8 mouse cellular contexts compared by ENCODE assay signal in genomic region chr16:93683508-93684236, GRCm38 (mm10). TPM values are rescaled to one million over a fixed set of nuclear protein-coding genes. Genes with fewer than 3 reads are reported as not detected.
A peak's percentile ranks its signal among the peaks of the same experiment; 100 is the strongest.
DNase-seq lines count a peak whose midpoint lies in the region; ATAC-seq and TF ChIP-seq lines count a peak whose summit lies in the region.

No protein-coding gene starts in this region.

- no peak for DNase-seq in spleen, adult 2 months (ENCODE audit: low read depth in 1 of 2, low spot score in 2 of 2)
- DNase-seq in spleen, postnatal 14 days (ENCODE audit: low spot score in 2 of 2), result no peak
- peak; percentile 66 for DNase-seq in gastrocnemius, adult 2 months
- DNase-seq in neural tube, embryonic 11.5 days (ENCODE audit: low spot score), result peak; percentile 33
- DNase-seq in yolk sac, embryonic 10.5 days (ENCODE audit: low spot score), result no peak

- TF ChIP-seq CTCF in spleen, adult 2 months (IDR thresholded peaks at IDR 0.05; ENCODE audit: extremely low read depth, insufficient read depth, insufficient read length, insufficient replicate concordance), result no peak
- TF ChIP-seq CTCF in bone marrow, adult 2 months (IDR thresholded peaks at IDR 0.05; ENCODE audit: control insufficient read depth, insufficient read depth, low read length), result no peak
- TF ChIP-seq CTCF in gastrocnemius, adult 2 months (IDR thresholded peaks at IDR 0.05), result no peak; the same call in 1 of the 2 replicates

- peak overlapping the region; percentile 44 for H3K9ac ChIP-seq in hindbrain, embryonic 12.5 days
- no peak overlapping the region for H3K9ac ChIP-seq in liver, embryonic 16.5 days (ENCODE audit: low read depth, low read length)
- H3K9ac ChIP-seq in neural tube, embryonic 11.5 days (ENCODE audit: low read length), result peak overlapping the region; percentile 28

- H3K9me3 ChIP-seq in hindbrain, embryonic 12.5 days (replicated peaks), result 0 out of 2 replicates have a peak, but pooled peaks cover 3% of the 10 kb centered on the region
- H3K9me3 ChIP-seq in liver, embryonic 16.5 days (replicated peaks; ENCODE audit: control insufficient read depth, low read length), result no peaks in the 10 kb centered on the region
- no peaks in the 10 kb centered on the region for H3K9me3 ChIP-seq in neural tube, embryonic 11.5 days (ENCODE audit: control insufficient read depth, low read length)

- intact Hi-C loops in gastrocnemius, adult 2 months (cut with DNase I), result loop anchor here (10.0 kb wide), 2 partner anchors 81 to 171 kb away; no protein-coding TSS in a partner anchor

- H3K27ac ChIP-seq in spleen, adult 2 months (ENCODE audit: insufficient read depth, low read length), result no peak overlapping the region
- H3K27ac ChIP-seq in bone marrow, adult 2 months (ENCODE audit: control insufficient read depth, insufficient read depth, low read depth, low read length, poor library complexity), result no peak overlapping the region; the same call in 1 of the 2 replicates
- H3K27ac ChIP-seq in gastrocnemius, adult 2 months, result peak overlapping the region; percentile 77
- H3K27ac ChIP-seq in hindbrain, embryonic 12.5 days, result no peak overlapping the region
- no peak overlapping the region for H3K27ac ChIP-seq in liver, embryonic 16.5 days (ENCODE audit: low read length)
- no peak overlapping the region for H3K27ac ChIP-seq in neural tube, embryonic 11.5 days (ENCODE audit: low read depth, low read length)

- ATAC-seq in hindbrain, embryonic 12.5 days (ENCODE audit: low FRiP score), result no peak
- no peak for ATAC-seq in liver, embryonic 16.5 days (ENCODE audit: low read depth)
- ATAC-seq in neural tube, embryonic 11.5 days (ENCODE audit: insufficient read depth, low FRiP score, low TSS enrichment), result no peak; the same call in 1 of the 2 replicates

- H3K4me1 ChIP-seq in spleen, adult 2 months (ENCODE audit: control insufficient read depth, insufficient read depth, insufficient read length), result peaks cover 8% of the 10 kb centered on the region
- peaks cover 3% of the 10 kb centered on the region; the same call in 1 of the 2 replicates for H3K4me1 ChIP-seq in bone marrow, adult 2 months (ENCODE audit: control insufficient read depth, insufficient read depth, low read length)
- H3K4me1 ChIP-seq in hindbrain, embryonic 12.5 days, result peaks cover 15% of the 10 kb centered on the region
- peaks cover 7% of the 10 kb centered on the region for H3K4me1 ChIP-seq in liver, embryonic 16.5 days (ENCODE audit: control insufficient read depth, low read depth, low read length)
- H3K4me1 ChIP-seq in neural tube, embryonic 11.5 days (ENCODE audit: control insufficient read depth, insufficient read depth, low read length), result peaks cover 7% of the 10 kb centered on the region

- H3K36me3 ChIP-seq in spleen, adult 2 months (ENCODE audit: control insufficient read depth, insufficient read depth, low read length), result no peaks in the 10 kb centered on the region
- H3K36me3 ChIP-seq in hindbrain, embryonic 12.5 days, result no peaks in the 10 kb centered on the region
- H3K36me3 ChIP-seq in liver, embryonic 16.5 days (ENCODE audit: control insufficient read depth, insufficient read depth), result no peaks in the 10 kb centered on the region
- H3K36me3 ChIP-seq in neural tube, embryonic 11.5 days (ENCODE audit: control insufficient read depth, insufficient read depth, low read length), result no peaks in the 10 kb centered on the region

- H3K4me2 ChIP-seq in hindbrain, embryonic 12.5 days (replicated peaks), result peak overlapping the region; percentile 67
- H3K4me2 ChIP-seq in liver, embryonic 16.5 days (ENCODE audit: low read depth, low read length), result peak overlapping the region; percentile 70
- H3K4me2 ChIP-seq in neural tube, embryonic 11.5 days (ENCODE audit: low read depth), result peak overlapping the region; percentile 75

- no peak for TF ChIP-seq POLR2A in spleen, adult 2 months (IDR thresholded peaks at IDR 0.05; ENCODE audit: low read depth, low read length)
- no peak for TF ChIP-seq POLR2A in bone marrow, adult 2 months (IDR thresholded peaks at IDR 0.05; ENCODE audit: borderline replicate concordance, control insufficient read depth, low read depth, low read length)

- WGBS in spleen, adult 2 months, result 2% methylated on average over 53 of the region's 53 CpGs
- under 1% methylated on average over 53 of the region's 53 CpGs for WGBS in bone marrow, adult 2 months
- WGBS in hindbrain, embryonic 12.5 days, result under 1% methylated on average over 53 of the region's 53 CpGs
- WGBS in liver, embryonic 16.5 days (ENCODE audit: insufficient replicate concordance), result under 1% methylated on average over 53 of the region's 53 CpGs
- under 1% methylated on average over 53 of the region's 53 CpGs for WGBS in neural tube, embryonic 11.5 days

- H3K4me3 ChIP-seq in spleen, adult 2 months (ENCODE audit: extremely low read depth, insufficient read depth, insufficient read length), result peak overlapping the region; percentile 50
- peak overlapping the region; percentile 48 for H3K4me3 ChIP-seq in bone marrow, adult 2 months (replicated peaks; ENCODE audit: control insufficient read depth, low read depth, low read length)
- peak overlapping the region; percentile 82 for H3K4me3 ChIP-seq in gastrocnemius, adult 2 months
- H3K4me3 ChIP-seq in hindbrain, embryonic 12.5 days, result peak overlapping the region; percentile 41
- peak overlapping the region; percentile 51 for H3K4me3 ChIP-seq in liver, embryonic 16.5 days (ENCODE audit: low read depth, low read length)
- peak overlapping the region; percentile 38 for H3K4me3 ChIP-seq in neural tube, embryonic 11.5 days (ENCODE audit: low read depth, low read length)

- peaks cover 11% of the 10 kb centered on the region for H3K27me3 ChIP-seq in spleen, adult 2 months (ENCODE audit: control insufficient read depth, insufficient read depth, low read length)
- peaks cover 51% of the 10 kb centered on the region for H3K27me3 ChIP-seq in hindbrain, embryonic 12.5 days
- peaks cover 50% of the 10 kb centered on the region for H3K27me3 ChIP-seq in liver, embryonic 16.5 days (ENCODE audit: control insufficient read depth, insufficient read depth, low read depth, low read length)
- H3K27me3 ChIP-seq in neural tube, embryonic 11.5 days (ENCODE audit: control insufficient read depth, insufficient read depth, low read length), result peaks cover 39% of the 10 kb centered on the region

RNA-seq across cellular contexts. Expression of gene Cbr3, which starts 0.7 kb away (rescaled TPM):
- polyA plus RNA-seq in spleen, adult 2 months (2012; rRNA removed), result 6.7 and 7.2 TPM in 2 replicates
- polyA plus RNA-seq in bone marrow, adult 2 months (2011; ENCODE audit: insufficient read depth, insufficient read length, low replicate concordance, missing spikeins), result 1.7 and 2.6 TPM in 2 replicates
- total RNA-seq in gastrocnemius, adult 2 months (2021), result 1 to 10 TPM; 1.8 to 2.3 TPM
- 0.30 and 0.53 TPM in 2 replicates for polyA plus RNA-seq in hindbrain, embryonic 12.5 days (2016; fragmentation: Nextera tagmentation; extraction: Ambion mirVana)
- polyA plus RNA-seq in liver, embryonic 16.5 days (2015; fragmentation: Nextera tagmentation; extraction: Ambion mirVana), result 0.35 and 0.73 TPM in 2 replicates
- 0.69 and 1.7 TPM in 2 replicates for polyA plus RNA-seq in neural tube, embryonic 11.5 days (2014; fragmentation: Nextera tagmentation; extraction: Ambion mirVana)

RNA-seq across cellular contexts. Expression of gene Dop1b, which starts 28.0 kb away (rescaled TPM):
- polyA plus RNA-seq in spleen, adult 2 months (2012; rRNA removed), result 35.3 and 35.5 TPM in 2 replicates
- 36.9 and 49.2 TPM in 2 replicates for polyA plus RNA-seq in bone marrow, adult 2 months (2011; ENCODE audit: insufficient read depth, insufficient read length, low replicate concordance, missing spikeins)
- total RNA-seq in gastrocnemius, adult 2 months (2021), result 10 to 100 TPM; 28.6 to 48.7 TPM
- polyA plus RNA-seq in hindbrain, embryonic 12.5 days (2016; fragmentation: Nextera tagmentation; extraction: Ambion mirVana), result 22.4 and 25.2 TPM in 2 replicates
- polyA plus RNA-seq in liver, embryonic 16.5 days (2015; fragmentation: Nextera tagmentation; extraction: Ambion mirVana), result 17.2 and 21.6 TPM in 2 replicates
- 16.5 and 24.4 TPM in 2 replicates for polyA plus RNA-seq in neural tube, embryonic 11.5 days (2014; fragmentation: Nextera tagmentation; extraction: Ambion mirVana)

RNA-seq across cellular contexts. Expression of gene Gm5678, which starts 55.8 kb away (rescaled TPM):
- polyA plus RNA-seq in spleen, adult 2 months (2012; rRNA removed), result not detected in 2 replicates
- not detected in 2 replicates for polyA plus RNA-seq in bone marrow, adult 2 months (2011; ENCODE audit: insufficient read depth, insufficient read length, low replicate concordance, missing spikeins)
- total RNA-seq in gastrocnemius, adult 2 months (2021), result 1 to 10 TPM; 1.3 to 1.5 TPM
- polyA plus RNA-seq in hindbrain, embryonic 12.5 days (2016; fragmentation: Nextera tagmentation; extraction: Ambion mirVana), result not detected in 2 replicates
- polyA plus RNA-seq in liver, embryonic 16.5 days (2015; fragmentation: Nextera tagmentation; extraction: Ambion mirVana), result not detected in 2 replicates
- polyA plus RNA-seq in neural tube, embryonic 11.5 days (2014; fragmentation: Nextera tagmentation; extraction: Ambion mirVana), result not detected in 2 replicates

Comparison
In these comparisons a context has a peak if more than half of its experiments do, and no peak if none do; other contexts are left out.
1. DNase-seq: peak in gastrocnemius, adult 2 months (single experiment) and neural tube, embryonic 11.5 days (single experiment); none in spleen, adult 2 months (0 of 2), spleen, postnatal 14 days (0 of 2) and yolk sac, embryonic 10.5 days (single experiment).
2. Peak in every context shown above with its lines, with median percentiles within 50 percentile points of each other: H3K4me3 ChIP-seq and H3K4me2 ChIP-seq.